Mouse (Mus musculus) midbrain, embryonic 12.5 days (tissue): ENCODE data around the gene Phpt1. TPM values are rescaled to one million over a fixed set of nuclear protein-coding genes. Genes with fewer than 3 reads are reported as not detected.

ENCODE experiments used
- ATAC-seq: fragments of 200-750 bp; cut with Nextera tagmentation; 2 replicates; pipeline ENCODE4 v1.8.0; 2017; ENCODE audit warnings: low read depth, moderate TSS enrichment, moderate library complexity; ENCODE audit not compliant: low FRiP score
- H3K27ac ChIP-seq: fragments of 300-500 bp; sonication (generic); replicated peaks from 2 replicates; pipeline ENCODE4 v1.5.1; 2016; ENCODE audit warnings: mild to moderate bottlenecking
- H3K27me3 ChIP-seq: fragments of 300-500 bp; sonication (generic); 2 replicates; pipeline ENCODE4 v1.6.1; 2016; ENCODE audit warnings: mild to moderate bottlenecking
- H3K36me3 ChIP-seq: fragments of 300-500 bp; sonication (generic); 2 replicates; pipeline ENCODE4 v1.6.1; 2016
- H3K4me1 ChIP-seq: fragments of 300-500 bp; sonication (generic); 2 replicates; pipeline ENCODE4 v1.6.1; 2016
- H3K4me2 ChIP-seq: fragments of 300-500 bp; sonication (generic); replicated peaks from 2 replicates; pipeline ENCODE4 v1.6.1; 2016; ENCODE audit warnings: mild to moderate bottlenecking, moderate library complexity
- H3K4me3 ChIP-seq: fragments of 300-500 bp; sonication (generic); 2 replicates; pipeline ENCODE4 v1.5.1; 2016; ENCODE audit warnings: mild to moderate bottlenecking
- H3K9ac ChIP-seq: fragments of 300-500 bp; sonication (generic); replicated peaks from 2 replicates; pipeline ENCODE4 v1.6.1; 2016; ENCODE audit warnings: mild to moderate bottlenecking, moderate library complexity
- H3K9me3 ChIP-seq: fragments of 300-500 bp; sonication (generic); 2 replicates; pipeline ENCODE4 v1.6.1; 2016; ENCODE audit warnings: mild to moderate bottlenecking
- WGBS: fragments of 180-500 bp; shearing (Covaris S2); methylation state at CpG from one replicate; pipeline ENCODE4 v1.1.7; 2016; 5-methylcytosine and 5-hydroxymethylcytosine counted together
- polyA plus RNA-seq: library from polyadenylated mRNA; unstranded; fragments of >200 nt; fragmentation: Nextera tagmentation; extraction: Ambion mirVana; gene quantifications from 2 replicates; pipeline ENCODE4 v1.2.1, GENCODE M21; 2016

Phpt1 gene
- polyA plus RNA-seq, 1 experiment from 2014 or later = 166 TPM

GRCm38 (mm10) chr2:25533707-25534106 is 41.3 kb downstream of the Phpt1 start:
- H3K27ac ChIP-seq = no peak overlapping the region
- peaks cover 74% of the 10 kb centered on the region for H3K36me3 ChIP-seq
- no peak for ATAC-seq
- no peak overlapping the region for H3K9ac ChIP-seq
- H3K4me2 ChIP-seq = no peak overlapping the region
- no peaks in the 10 kb centered on the region for H3K4me1 ChIP-seq
- WGBS = 94% methylated on average over 2 of the region's 2 CpGs
- H3K4me3 ChIP-seq = no peak overlapping the region
- H3K9me3 ChIP-seq = no peaks in the 10 kb centered on the region
- no peaks in the 10 kb centered on the region for H3K27me3 ChIP-seq

- Histone ChIP-seq H3K27ac (no peak overlapping the region), H3K9me3 (no peaks in the 10 kb centered on the region), H3K9ac (no peak overlapping the region), H3K36me3 (peaks cover 91% of the 10 kb centered on the region), H3K4me3 (no peak overlapping the region), H3K4me1 (no peaks in the 10 kb centered on the region), H3K4me2 (no peak overlapping the region), H3K27me3 (no peaks in the 10 kb centered on the region)
- 89% methylated on average over 9 of the region's 9 CpGs for WGBS
- no peak for ATAC-seq
Measured at GRCm38 (mm10) chr2:25526510-25527302, 48.3 kb downstream of the Phpt1 start.

Other genes starting within 250 kb of the Phpt1 start
- gene Man1b1, start 242.9 kb downstream of the Phpt1 start, polyA plus RNA-seq = 72.2 and 72.9 TPM in 2 replicates
- gene Dpp7, start 218.9 kb downstream of the Phpt1 start, polyA plus RNA-seq = 19.5 and 20.5 TPM in 2 replicates
- gene Uap1l1, start 209.5 kb downstream of the Phpt1 start, polyA plus RNA-seq = 2.9 and 7.4 TPM in 2 replicates
- gene Sapcd2, start 202.9 kb downstream of the Phpt1 start, polyA plus RNA-seq = 52.1 and 52.3 TPM in 2 replicates
- 0.20 TPM in 2 replicates for gene Entpd2, start 179.3 kb downstream of the Phpt1 start, polyA plus RNA-seq
- 216 and 221 TPM in 2 replicates for gene Npdc1, start 175.9 kb downstream of the Phpt1 start, polyA plus RNA-seq
- gene Fut7, start 152.0 kb downstream of the Phpt1 start, polyA plus RNA-seq = 0.09 TPM in 1 of 2 replicates, not detected in the other
- 9.4 and 10.3 TPM in 2 replicates for gene Abca2, start 146.5 kb downstream of the Phpt1 start, polyA plus RNA-seq
- gene Clic3, start 118.4 kb downstream of the Phpt1 start, polyA plus RNA-seq = 2.5 and 2.9 TPM in 2 replicates
- 42.9 and 48.6 TPM in 2 replicates for gene Paxx, start 114.1 kb downstream of the Phpt1 start, polyA plus RNA-seq
- gene Ptgds, start 105.2 kb downstream of the Phpt1 start, polyA plus RNA-seq = 1.5 and 1.8 TPM in 2 replicates
- gene Lcn12, start 81.3 kb downstream of the Phpt1 start, polyA plus RNA-seq = not detected in 2 replicates
- gene Fbxw5, start 74.5 kb downstream of the Phpt1 start, polyA plus RNA-seq = 104 and 112 TPM in 2 replicates
- gene C8g, start 73.5 kb downstream of the Phpt1 start, polyA plus RNA-seq = 5.1 and 5.3 TPM in 2 replicates
- 32.3 and 32.4 TPM in 2 replicates for gene Traf2, start 28.3 kb downstream of the Phpt1 start, polyA plus RNA-seq
- 362 and 366 TPM in 2 replicates for gene Edf1, start 17.4 kb downstream of the Phpt1 start, polyA plus RNA-seq
- gene Mamdc4, start 379 bp downstream of the Phpt1 start, polyA plus RNA-seq = 5.1 and 7.2 TPM in 2 replicates
- 1.8 and 1.9 TPM in 2 replicates for gene Ajm1, start 6.5 kb upstream of the Phpt1 start, polyA plus RNA-seq
- 69.3 and 71.0 TPM in 2 replicates for gene Rabl6, start 33.3 kb upstream of the Phpt1 start, polyA plus RNA-seq
- 0.20 and 0.36 TPM in 2 replicates for gene Ccdc183, start 42.5 kb upstream of the Phpt1 start, polyA plus RNA-seq
- gene Tmem141, start 46.8 kb upstream of the Phpt1 start, polyA plus RNA-seq = 15.4 and 20.7 TPM in 2 replicates
- gene Fcna, start 52.8 kb upstream of the Phpt1 start, polyA plus RNA-seq = 1.6 and 2.2 TPM in 2 replicates
- not detected in 2 replicates for gene Lcn8, start 77.9 kb upstream of the Phpt1 start, polyA plus RNA-seq
- gene Lcn5, start 82.7 kb upstream of the Phpt1 start, polyA plus RNA-seq = not detected in 2 replicates
- not detected in 2 replicates for gene Lcn6, start 101.6 kb upstream of the Phpt1 start, polyA plus RNA-seq
- gene Lcn10, start 107.5 kb upstream of the Phpt1 start, polyA plus RNA-seq = not detected in 2 replicates
- gene Obp2a, start 124.8 kb upstream of the Phpt1 start, polyA plus RNA-seq = not detected in 2 replicates
- 76.1 and 78.5 TPM in 2 replicates for gene Bmyc, start 131.5 kb upstream of the Phpt1 start, polyA plus RNA-seq
- gene Obp2b, start 161.8 kb upstream of the Phpt1 start, polyA plus RNA-seq = not detected in 2 replicates
- gene Lcn3, start 190.3 kb upstream of the Phpt1 start, polyA plus RNA-seq = not detected in 2 replicates
- not detected in 2 replicates for gene Lcn11, start 201.8 kb upstream of the Phpt1 start, polyA plus RNA-seq
- not detected in 2 replicates for gene Gm13539, start 207.0 kb upstream of the Phpt1 start, polyA plus RNA-seq
- gene Glt6d1, start 240.6 kb upstream of the Phpt1 start, polyA plus RNA-seq = not detected in 2 replicates
- not detected in 2 replicates for gene Lcn9, start 247.9 kb upstream of the Phpt1 start, polyA plus RNA-seq